Mouse (Mus musculus): ENCODE measurements at regions not wholly inside any gene's neighbourhood (a gene's known extent, or its start where the extent isn't known, plus 50 kb on each side); places are given as distances from the start of the nearest gene placed in this dataset.

DNA sequence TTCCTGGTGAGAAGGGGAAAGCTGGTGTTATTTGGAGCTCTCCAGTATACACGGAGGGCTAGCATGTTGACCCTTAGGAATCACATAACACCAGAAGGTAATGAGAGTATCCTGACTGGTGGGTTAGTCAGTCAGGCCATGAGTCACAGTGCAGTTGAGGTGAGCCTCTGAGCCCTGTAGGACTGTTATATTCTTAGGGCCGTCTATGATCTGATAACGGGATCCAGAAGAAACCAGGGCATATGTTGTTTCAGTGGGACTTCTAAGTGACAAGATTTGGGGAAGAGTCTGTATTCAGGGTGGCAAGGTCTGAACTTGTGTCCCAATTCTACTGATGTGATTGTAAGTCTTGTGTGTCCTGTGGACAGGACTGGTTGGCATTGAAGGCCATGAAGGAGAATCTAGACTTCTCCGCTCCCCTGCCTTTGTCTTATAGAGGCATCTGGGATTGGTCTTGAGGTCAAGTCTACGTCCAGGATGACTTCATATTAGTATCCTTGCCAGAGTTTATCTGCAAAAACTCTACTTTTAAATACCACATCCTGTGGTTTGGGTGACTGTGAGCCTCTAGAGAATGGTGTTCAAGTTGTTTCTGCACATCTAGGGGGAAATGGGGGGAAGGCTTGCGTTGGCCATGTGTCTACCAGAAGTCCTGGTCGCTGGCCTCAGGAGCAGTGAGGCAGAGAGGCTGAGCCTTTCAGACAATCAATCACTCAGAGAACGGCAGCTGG, 71.2 kb downstream of the Itgb2l start:
- TF ChIP-seq EP300 (IDR thresholded peaks at IDR 0.05; ENCODE audit: low read depth): no peak
- TF ChIP-seq CTCF (IDR thresholded peaks at IDR 0.05; ENCODE audit: low read depth): no peak

Measured in heart, postnatal 0 days (tissue).